8 mouse cellular contexts compared by ENCODE assay signal in the genomic region with DNA sequence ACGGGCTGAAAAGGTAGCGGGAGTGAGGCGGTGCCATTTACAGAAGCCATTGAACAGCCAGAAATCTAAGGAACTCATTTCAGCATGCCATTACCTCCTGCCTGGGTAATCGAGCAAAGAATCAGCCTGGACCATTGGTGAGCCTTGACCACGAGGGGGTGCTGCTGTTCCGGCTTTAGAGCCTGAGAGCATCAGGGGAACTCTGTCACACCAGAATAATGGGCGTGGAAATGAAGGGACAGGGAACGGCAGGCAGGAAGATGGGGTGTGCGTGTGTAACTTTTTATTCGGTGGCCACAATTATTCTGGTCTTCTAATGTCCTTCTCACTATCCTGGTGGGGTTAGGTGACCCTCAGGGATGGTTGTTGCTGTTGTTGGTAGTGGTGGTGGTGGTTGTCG. TPM values are rescaled to one million over a fixed set of nuclear protein-coding genes. Genes with fewer than 3 reads are reported as not detected.
DNase-seq lines count a peak whose midpoint lies in the region; ATAC-seq and TF ChIP-seq lines count a peak whose summit lies in the region.

No protein-coding gene starts in this region.

- H3K9ac ChIP-seq in intestine, embryonic 14.5 days (ENCODE audit: low read length): no peak overlapping the region
- no peak overlapping the region for H3K9ac ChIP-seq in midbrain, embryonic 12.5 days (replicated peaks)

- H3K36me3 ChIP-seq in intestine, embryonic 14.5 days (ENCODE audit: control insufficient read depth, insufficient read depth, low read length): no peaks in the 10 kb centered on the region
- no peaks in the 10 kb centered on the region for H3K36me3 ChIP-seq in midbrain, embryonic 12.5 days
- no peaks in the 10 kb centered on the region for H3K36me3 ChIP-seq in small intestine, adult 2 months (ENCODE audit: control insufficient read depth, insufficient read depth, low read length)

- H3K4me3 ChIP-seq in cortical plate, adult 2 months (ENCODE audit: insufficient read depth, low read length): no peak overlapping the region
- H3K4me3 ChIP-seq in intestine, embryonic 14.5 days (ENCODE audit: low read depth, low read length): no peak overlapping the region
- peak overlapping the region; percentile 28 for H3K4me3 ChIP-seq in midbrain, embryonic 12.5 days
- H3K4me3 ChIP-seq in small intestine, adult 2 months (ENCODE audit: low read depth, low read length): no peak overlapping the region

- no peak overlapping the region for H3K27ac ChIP-seq in cortical plate, adult 2 months (ENCODE audit: insufficient read depth, low read length)
- H3K27ac ChIP-seq in intestine, embryonic 14.5 days (ENCODE audit: low read depth): no peak overlapping the region
- H3K27ac ChIP-seq in midbrain, embryonic 12.5 days (replicated peaks): no peak overlapping the region
- no peak overlapping the region for H3K27ac ChIP-seq in small intestine, adult 2 months (ENCODE audit: insufficient read depth, low read depth, low read length)

- ATAC-seq in activated CD4-positive, CD25-positive, alpha-beta regulatory T cell, adult 4 months: peak; percentile 65
- ATAC-seq in intestine, embryonic 14.5 days (replicated peaks; ENCODE audit: low FRiP score, low TSS enrichment, low read depth): peak; percentile 70
- peak; percentile 76 for ATAC-seq in midbrain, embryonic 12.5 days (ENCODE audit: low FRiP score, low read depth)
- ATAC-seq in erythroid progenitor cell, adult 5-6 weeks (replicated peaks; ENCODE audit: low FRiP score, poor library complexity, severe bottlenecking): no peak

- no peak for TF ChIP-seq POLR2A in cortical plate, adult 2 months (IDR thresholded peaks at IDR 0.05; ENCODE audit: extremely low read depth, insufficient read depth, low read length)
- no peak for TF ChIP-seq POLR2A in small intestine, adult 2 months (IDR thresholded peaks at IDR 0.05; ENCODE audit: low read depth, low read length)

- intact Hi-C loops in left cerebral cortex, postnatal 10 days (cut with DNase I): loop anchor here (2.0 to 5.0 kb wide), 2 partner anchors 246 to 399 kb away; no protein-coding TSS in a partner anchor

- no peaks in the 10 kb centered on the region for H3K27me3 ChIP-seq in intestine, embryonic 14.5 days (replicated peaks; ENCODE audit: control insufficient read depth, insufficient read depth, low read length)
- peaks cover 18% of the 10 kb centered on the region for H3K27me3 ChIP-seq in midbrain, embryonic 12.5 days
- no peaks in the 10 kb centered on the region for H3K27me3 ChIP-seq in small intestine, adult 2 months (ENCODE audit: control insufficient read depth, insufficient read depth, low read length)

- H3K9me3 ChIP-seq in intestine, embryonic 14.5 days (ENCODE audit: control insufficient read depth, low read length): no peaks in the 10 kb centered on the region
- peaks cover 7% of the 10 kb centered on the region; the same call in 1 of the 2 replicates for H3K9me3 ChIP-seq in midbrain, embryonic 12.5 days

- TF ChIP-seq CTCF in cortical plate, adult 2 months (IDR thresholded peaks at IDR 0.05; ENCODE audit: extremely low read depth, insufficient read depth, low read length): peak; percentile 98
- peak; percentile 91 for TF ChIP-seq CTCF in small intestine, adult 2 months (IDR thresholded peaks at IDR 0.05; ENCODE audit: extremely low read depth, insufficient read length, insufficient replicate concordance, low read depth, low read length)

- no peaks in the 10 kb centered on the region for H3K4me1 ChIP-seq in cortical plate, adult 2 months (ENCODE audit: control insufficient read depth, insufficient read depth, low read length)
- 0 out of 2 replicates have a peak, but pooled peaks cover 5% of the 10 kb centered on the region for H3K4me1 ChIP-seq in intestine, embryonic 14.5 days (replicated peaks; ENCODE audit: control insufficient read depth, insufficient read depth, low read length)
- peaks cover 21% of the 10 kb centered on the region; the same call in 1 of the 2 replicates for H3K4me1 ChIP-seq in midbrain, embryonic 12.5 days
- H3K4me1 ChIP-seq in small intestine, adult 2 months (ENCODE audit: control insufficient read depth, insufficient read depth, insufficient read length, low read length): peaks cover 2% of the 10 kb centered on the region; the same call in 1 of the 2 replicates

- 16% methylated on average over 11 of the region's 11 CpGs for WGBS in intestine, embryonic 14.5 days
- WGBS in midbrain, embryonic 12.5 days: 8% methylated on average over 11 of the region's 11 CpGs
- WGBS in small intestine, adult 2 months: 9% methylated on average over 11 of the region's 11 CpGs

- H3K4me2 ChIP-seq in intestine, embryonic 14.5 days (ENCODE audit: low read length): no peak overlapping the region; the same call in 1 of the 2 replicates
- peak overlapping the region; percentile 45 for H3K4me2 ChIP-seq in midbrain, embryonic 12.5 days (replicated peaks)

- peak; percentile 52 for DNase-seq in gastrocnemius, postnatal 25 days
- DNase-seq in intestine, embryonic 14.5 days (ENCODE audit: low spot score): peak; percentile 94
- peak; percentile 88 for DNase-seq in left cerebral cortex, postnatal 10 days (ENCODE audit: extremely low spot score in 1 of 2, low spot score in 2 of 2)

RNA-seq across cellular contexts. Expression of gene Gja8, which starts 12.9 kb away (rescaled TPM):
- polyA plus RNA-seq in activated CD4-positive, CD25-positive, alpha-beta regulatory T cell, adult 4 months (2017; shearing (Covaris generic)): under 1 TPM in 1 of 2 experiments, not detected in 1; 0.08 TPM
- not detected in 2 replicates for polyA plus RNA-seq in cortical plate, adult 2 months (2012; rRNA removed)
- total RNA-seq in gastrocnemius, postnatal 25 days (2021): not detected
- polyA plus RNA-seq in intestine, embryonic 14.5 days (2014; fragmentation: Nextera tagmentation; extraction: Ambion mirVana): not detected in 2 replicates
- total RNA-seq in left cerebral cortex, postnatal 10 days (2021): not detected
- 0.03 TPM in 1 of 2 replicates, not detected in the other for polyA plus RNA-seq in midbrain, embryonic 12.5 days (2016; fragmentation: Nextera tagmentation; extraction: Ambion mirVana)
- not detected in 2 replicates for polyA plus RNA-seq in small intestine, adult 2 months (2012; rRNA removed)
- not detected in 2 replicates for total RNA-seq in erythroid progenitor cell, adult 5-6 weeks (2015; ENCODE audit: low replicate concordance)
- total RNA-seq in erythroid progenitor cell, adult 5-6 weeks (2017; ENCODE audit: low replicate concordance): not detected in 2 replicates

RNA-seq across cellular contexts. Expression of gene Gpr89, which starts 33.6 kb away (rescaled TPM):
- 10 to 100 TPM; 23.7 to 26.9 TPM for polyA plus RNA-seq in activated CD4-positive, CD25-positive, alpha-beta regulatory T cell, adult 4 months (2017; shearing (Covaris generic))
- 20.4 and 22.4 TPM in 2 replicates for polyA plus RNA-seq in cortical plate, adult 2 months (2012; rRNA removed)
- 10 to 100 TPM; 13.8 to 20.6 TPM for total RNA-seq in gastrocnemius, postnatal 25 days (2021)
- 51.1 and 52.0 TPM in 2 replicates for polyA plus RNA-seq in intestine, embryonic 14.5 days (2014; fragmentation: Nextera tagmentation; extraction: Ambion mirVana)
- 10 to 100 TPM; 43.8 to 45.9 TPM for total RNA-seq in left cerebral cortex, postnatal 10 days (2021)
- 34.0 and 41.3 TPM in 2 replicates for polyA plus RNA-seq in midbrain, embryonic 12.5 days (2016; fragmentation: Nextera tagmentation; extraction: Ambion mirVana)
- polyA plus RNA-seq in small intestine, adult 2 months (2012; rRNA removed): 11.5 and 23.5 TPM in 2 replicates
- 2.9 TPM in 1 of 2 replicates, not detected in the other for total RNA-seq in erythroid progenitor cell, adult 5-6 weeks (2015; ENCODE audit: low replicate concordance)
- 1.6 and 3.5 TPM in 2 replicates for total RNA-seq in erythroid progenitor cell, adult 5-6 weeks (2017; ENCODE audit: low replicate concordance)

RNA-seq across cellular contexts. Expression of gene Gja5, which starts 34.2 kb away (rescaled TPM):
- polyA plus RNA-seq in activated CD4-positive, CD25-positive, alpha-beta regulatory T cell, adult 4 months (2017; shearing (Covaris generic)): under 1 TPM; 0.12 to 0.13 TPM
- polyA plus RNA-seq in cortical plate, adult 2 months (2012; rRNA removed): 0.48 and 0.53 TPM in 2 replicates
- 1 to 10 TPM; 2.8 to 6.2 TPM for total RNA-seq in gastrocnemius, postnatal 25 days (2021)
- polyA plus RNA-seq in intestine, embryonic 14.5 days (2014; fragmentation: Nextera tagmentation; extraction: Ambion mirVana): 5.2 and 5.4 TPM in 2 replicates
- 1 to 10 TPM; 2.2 to 2.8 TPM for total RNA-seq in left cerebral cortex, postnatal 10 days (2021)
- 4.7 and 5.4 TPM in 2 replicates for polyA plus RNA-seq in midbrain, embryonic 12.5 days (2016; fragmentation: Nextera tagmentation; extraction: Ambion mirVana)
- 0.53 and 0.62 TPM in 2 replicates for polyA plus RNA-seq in small intestine, adult 2 months (2012; rRNA removed)
- total RNA-seq in erythroid progenitor cell, adult 5-6 weeks (2015; ENCODE audit: low replicate concordance): not detected in 2 replicates
- 0.39 TPM in 1 of 2 replicates, not detected in the other for total RNA-seq in erythroid progenitor cell, adult 5-6 weeks (2017; ENCODE audit: low replicate concordance)
